Mouse (Mus musculus) v-Abl transformed pro-B cells (cell line): ENCODE data around the gene Ap2m1.

Experiments used
- in situ Hi-C, 2 experiments: fragments of 400-800 bp; cut with MboI; formaldehyde crosslinking; loops; one replicate each; pipeline ENCODE4 v1.15.1; 2025; ENCODE audit not compliant: unreplicated experiment in 2 of 2

The Ap2m1 gene

GRCm38 (mm10) chr16:20589939-20590679 is 54.8 kb downstream of the Ap2m1 start:
- in situ Hi-C loops: no loop called here

- in situ Hi-C loops: no loop called here
These were observed 55.4 kb downstream of the Ap2m1 start for GRCm38 (mm10) chr16:20590680-20591038.

GRCm38 (mm10) chr16:20591076-20591705 is 55.9 kb downstream of the Ap2m1 start:
- in situ Hi-C loops: no loop called here
